Mouse (Mus musculus): ENCODE results near the gene Aldh2. TPM values are rescaled to one million over a fixed set of nuclear protein-coding genes. Genes with fewer than 3 reads are reported as not detected.
A peak's percentile ranks its signal among the peaks of the same experiment; 100 is the strongest.

Gene Aldh2
- polyA plus RNA-seq, 1 experiment from 2014 or later = 104 TPM

DNA sequence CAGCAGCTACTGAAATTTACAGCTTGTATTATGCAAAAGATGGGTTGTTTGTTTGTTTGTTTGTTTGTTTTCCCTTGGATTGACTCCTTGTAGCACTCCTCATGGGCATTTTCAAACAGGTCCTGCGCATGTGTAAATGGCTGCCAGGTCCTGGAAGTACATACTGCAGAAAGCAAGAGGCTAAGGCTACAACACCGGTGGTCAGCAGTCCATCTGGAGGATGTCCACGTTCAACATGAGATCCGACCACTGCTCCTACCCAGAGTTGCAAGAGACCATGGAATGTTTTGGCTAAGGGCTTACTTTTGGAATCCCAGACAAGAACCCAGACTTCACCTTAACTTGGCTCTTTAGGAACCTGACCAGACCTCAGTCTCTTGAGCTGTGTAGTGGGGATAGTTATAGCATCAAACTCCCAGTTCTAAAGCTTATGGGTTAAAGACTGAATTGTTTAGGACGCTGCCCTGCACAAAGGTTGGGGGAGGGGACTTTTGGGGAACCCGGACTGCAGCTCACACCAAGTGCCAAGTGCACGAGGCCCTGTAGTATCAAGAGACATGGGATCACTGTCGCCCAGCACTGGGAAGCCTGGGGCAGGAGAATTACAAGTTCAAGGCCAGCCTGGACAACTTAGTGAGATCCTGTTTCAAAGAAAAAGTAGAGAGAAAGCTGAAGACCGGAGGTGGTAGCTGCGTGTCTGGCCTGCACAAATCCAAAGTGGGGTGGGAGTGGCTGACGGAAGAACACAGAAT lies 1.4 kb downstream of the Aldh2 start:
- Histone ChIP-seq H3K9me3 (replicated peaks) (no peaks in the 10 kb centered on the region), H3K27ac (replicated peaks) (no peak overlapping the region), H3K4me1 (peaks cover 30% of the 10 kb centered on the region), H3K27me3 (ENCODE audit: low read depth, poor library complexity, severe bottlenecking) (peaks cover 18% of the 10 kb centered on the region), H3K4me3 (peak overlapping the region; percentile 85), H3K36me3 (no peaks in the 10 kb centered on the region)
- 76% methylated on average over 11 of the region's 11 CpGs for WGBS
- no peak for DNase-seq (ENCODE audit: low spot score)

DNA sequence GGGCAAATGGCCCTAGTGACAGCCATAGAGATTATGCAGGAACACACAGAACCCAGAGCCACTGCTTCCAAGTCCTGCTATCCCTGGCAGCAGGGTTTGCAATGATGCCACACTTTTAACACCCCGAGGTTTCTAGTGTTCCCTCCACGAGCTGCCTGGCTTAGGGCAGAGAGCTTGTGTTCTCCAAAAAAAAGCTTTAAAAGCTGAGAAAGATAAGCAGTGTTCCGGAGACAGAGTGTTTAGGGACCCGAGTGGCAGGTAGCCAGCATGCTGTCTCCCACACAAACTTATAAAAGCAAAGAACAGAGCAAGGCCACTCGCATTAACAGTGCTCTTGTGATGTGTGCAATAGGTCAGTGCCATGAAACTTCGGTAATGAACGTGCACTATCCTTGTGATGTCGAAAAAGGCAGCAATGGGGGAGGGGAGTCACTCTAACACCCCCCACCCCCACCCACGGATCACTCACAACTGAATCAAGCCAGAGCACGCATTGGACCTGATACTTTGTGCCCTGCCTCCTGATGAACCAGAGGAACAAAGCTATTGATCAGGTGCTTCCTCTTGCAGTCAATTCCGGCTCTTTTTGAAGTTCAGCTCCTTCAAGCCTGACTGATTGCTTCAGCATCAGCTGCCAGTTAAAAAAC lies 2.1 kb downstream of the Aldh2 start:
- peaks cover 30% of the 10 kb centered on the region for H3K4me1 ChIP-seq
- H3K27ac ChIP-seq (replicated peaks) = no peak overlapping the region
- H3K36me3 ChIP-seq = no peaks in the 10 kb centered on the region
- H3K9me3 ChIP-seq (replicated peaks) = no peaks in the 10 kb centered on the region
- no peak overlapping the region for H3K4me3 ChIP-seq
- WGBS = 80% methylated on average over 11 of the region's 11 CpGs
- no peak for DNase-seq (ENCODE audit: low spot score)
- peaks cover 18% of the 10 kb centered on the region for H3K27me3 ChIP-seq (ENCODE audit: low read depth, poor library complexity, severe bottlenecking)

DNA sequence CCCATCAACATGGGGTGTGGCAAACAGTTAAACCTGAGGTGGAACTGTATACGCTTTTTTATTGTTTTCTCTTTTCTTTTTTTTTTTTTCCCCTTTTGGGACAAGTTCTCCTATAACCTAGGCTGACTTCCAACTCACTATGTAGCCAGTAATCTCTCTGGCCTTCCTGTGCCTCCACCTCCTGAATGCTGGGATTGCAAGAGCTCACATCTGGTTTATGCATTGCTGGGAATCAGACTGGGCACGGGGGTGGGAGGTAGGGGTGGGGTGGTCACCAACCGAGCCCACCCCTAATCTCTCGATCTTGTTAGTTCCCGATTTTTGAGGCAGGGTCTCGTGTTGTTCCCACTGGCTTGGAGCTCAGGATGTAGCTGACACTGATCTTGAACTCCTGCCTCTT lies 3.7 kb downstream of the Aldh2 start:
- H3K4me3 ChIP-seq = no peak overlapping the region
- H3K36me3 ChIP-seq = no peaks in the 10 kb centered on the region
- WGBS = 88% methylated on average over 6 of the region's 6 CpGs

DNA sequence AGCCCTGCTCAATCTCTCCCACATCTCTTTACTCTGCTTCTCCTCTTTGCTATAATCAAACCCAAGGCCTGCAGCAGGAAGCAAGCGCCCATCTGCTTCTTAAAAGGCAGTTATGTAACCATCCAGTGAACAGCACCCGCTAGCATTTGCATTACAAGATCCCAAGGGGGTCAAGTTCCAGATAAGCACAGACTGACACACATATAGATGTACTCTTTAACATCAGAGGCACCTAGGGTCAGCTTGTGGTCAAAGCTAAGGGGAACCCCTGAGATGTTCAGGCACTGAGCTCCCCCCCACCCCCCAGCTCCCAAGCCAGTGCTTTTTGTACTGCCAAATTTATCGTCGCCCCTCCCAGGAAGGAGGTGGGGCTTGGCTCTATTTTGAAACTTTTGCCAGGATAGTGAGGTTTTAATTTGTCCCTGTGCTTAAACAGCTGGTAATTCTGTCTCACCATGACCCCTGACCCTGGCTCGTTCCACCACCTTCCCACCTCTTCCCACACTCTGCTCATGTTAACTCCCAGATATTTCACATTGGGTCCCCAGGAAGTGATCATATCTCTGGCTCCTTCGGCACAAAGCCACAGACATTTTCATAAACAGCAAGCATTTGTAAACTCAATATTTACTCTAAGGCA lies 7.1 kb downstream of the Aldh2 start:
- no peak overlapping the region for H3K27ac ChIP-seq (replicated peaks)
- WGBS = 78% methylated on average over 6 of the region's 6 CpGs
- peaks cover 1% of the 10 kb centered on the region; the same call in 1 of the 2 replicates for H3K27me3 ChIP-seq (ENCODE audit: low read depth, poor library complexity, severe bottlenecking)
- H3K4me3 ChIP-seq = no peak overlapping the region
- DNase-seq (ENCODE audit: low spot score) = no peak
- H3K36me3 ChIP-seq = no peaks in the 10 kb centered on the region
- H3K4me1 ChIP-seq = peaks cover 8% of the 10 kb centered on the region; the same call in 1 of the 2 replicates
- no peaks in the 10 kb centered on the region for H3K9me3 ChIP-seq (replicated peaks)

More for the DNA sequence above, 3.7 kb downstream of the Aldh2 start:
- Histone ChIP-seq H3K9me3 (replicated peaks) (no peaks in the 10 kb centered on the region), H3K27ac (replicated peaks) (no peak overlapping the region), H3K4me1 (peaks cover 33% of the 10 kb centered on the region), H3K27me3 (ENCODE audit: low read depth, poor library complexity, severe bottlenecking) (peaks cover 18% of the 10 kb centered on the region)
- no peak for DNase-seq (ENCODE audit: low spot score)

DNA sequence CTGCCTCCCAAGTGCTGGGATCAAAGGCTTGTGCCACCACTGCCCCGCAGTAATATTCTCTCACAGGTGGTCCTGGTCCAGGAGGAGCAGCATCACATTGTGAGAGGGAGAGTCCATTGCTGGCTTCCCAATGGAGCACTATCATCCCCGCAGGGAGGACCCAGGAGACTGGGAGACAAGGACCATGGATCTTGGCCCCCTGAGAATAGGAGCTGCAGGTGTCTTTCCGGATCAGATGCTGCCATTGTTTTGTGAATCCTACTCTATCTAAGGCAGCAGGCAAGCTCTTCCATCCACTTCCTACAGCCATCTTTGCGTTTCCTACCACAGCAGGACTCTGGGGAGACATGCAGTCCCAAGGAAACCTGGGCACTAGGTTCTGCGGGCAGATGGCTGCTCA lies 7.9 kb downstream of the Aldh2 start:
- no peaks in the 10 kb centered on the region for H3K27me3 ChIP-seq (ENCODE audit: low read depth, poor library complexity, severe bottlenecking)
- 90% methylated on average over 5 of the region's 5 CpGs for WGBS
- H3K9me3 ChIP-seq (replicated peaks) = no peaks in the 10 kb centered on the region
- peaks cover 7% of the 10 kb centered on the region; the same call in 1 of the 2 replicates for H3K4me1 ChIP-seq
- no peak overlapping the region for H3K4me3 ChIP-seq
- H3K36me3 ChIP-seq = no peaks in the 10 kb centered on the region
- no peak overlapping the region for H3K27ac ChIP-seq (replicated peaks)
- no peak for DNase-seq (ENCODE audit: low spot score)

DNA sequence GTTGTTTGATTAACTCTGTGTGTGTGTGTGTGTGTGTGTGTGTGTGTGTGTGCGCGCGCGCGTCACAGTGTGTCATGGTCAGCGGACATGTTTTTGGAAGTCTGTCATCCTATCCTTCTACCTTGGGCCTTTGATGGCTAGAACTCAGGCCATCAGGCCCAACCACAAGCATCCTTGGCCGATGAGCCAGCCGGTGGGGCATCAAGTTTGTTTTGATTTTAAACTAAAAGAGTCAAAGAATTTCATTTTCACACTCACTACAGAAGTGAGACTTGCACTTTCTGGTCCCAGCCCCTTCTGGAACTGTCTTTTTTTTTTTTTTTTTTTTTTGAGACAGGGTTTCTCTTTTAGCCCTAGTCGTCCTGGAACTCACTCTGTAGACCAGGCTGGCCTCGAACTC lies 8.6 kb downstream of the Aldh2 start:
- Histone ChIP-seq H3K27ac (replicated peaks) (no peak overlapping the region), H3K27me3 (ENCODE audit: low read depth, poor library complexity, severe bottlenecking) (no peaks in the 10 kb centered on the region), H3K9me3 (replicated peaks) (no peaks in the 10 kb centered on the region), H3K36me3 (peaks cover 5% of the 10 kb centered on the region; the same call in 1 of the 2 replicates), H3K4me3 (no peak overlapping the region), H3K4me1 (peaks cover 7% of the 10 kb centered on the region; the same call in 1 of the 2 replicates)
- DNase-seq (ENCODE audit: low spot score) = no peak
- 96% methylated on average over 10 of the region's 10 CpGs for WGBS

DNA sequence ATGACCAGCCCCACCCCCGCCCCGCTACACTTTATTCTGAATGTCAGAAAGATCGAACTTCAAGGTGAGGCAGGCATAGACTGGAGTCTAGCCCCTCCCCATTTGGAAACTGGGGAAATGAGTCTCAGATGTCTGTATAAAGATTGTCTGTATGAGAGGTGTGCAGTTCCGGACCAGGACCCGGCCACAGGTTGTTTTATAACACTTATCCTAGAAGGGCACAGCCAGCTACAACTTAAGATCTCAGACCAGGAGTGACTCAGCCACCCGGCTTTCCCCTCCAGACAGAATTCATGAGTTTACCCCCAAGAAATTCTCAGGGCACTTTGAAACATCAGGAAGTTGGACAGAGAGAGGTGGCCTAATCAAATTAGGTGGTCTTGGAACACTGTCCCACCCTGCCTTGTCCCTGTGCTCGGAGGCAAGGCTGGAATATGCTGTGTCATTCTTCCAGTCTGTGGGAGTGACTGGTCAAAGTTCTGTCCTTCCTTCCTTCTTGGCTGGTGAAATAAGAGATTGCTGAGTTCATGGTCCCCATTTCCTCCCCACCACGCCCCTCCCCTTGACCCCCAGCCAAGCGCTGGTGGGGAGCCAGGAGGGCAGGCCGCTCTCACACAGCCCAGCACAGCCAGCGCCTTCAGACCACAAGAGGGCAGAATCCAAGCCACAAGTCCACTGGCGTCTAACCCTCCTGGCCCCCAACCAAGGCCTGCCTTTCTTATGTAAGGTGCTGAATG lies 9.7 kb downstream of the Aldh2 start:
- no peak overlapping the region for H3K27ac ChIP-seq (replicated peaks)
- peaks cover 16% of the 10 kb centered on the region for H3K36me3 ChIP-seq
- DNase-seq (ENCODE audit: low spot score) = peak; percentile 23

DNA sequence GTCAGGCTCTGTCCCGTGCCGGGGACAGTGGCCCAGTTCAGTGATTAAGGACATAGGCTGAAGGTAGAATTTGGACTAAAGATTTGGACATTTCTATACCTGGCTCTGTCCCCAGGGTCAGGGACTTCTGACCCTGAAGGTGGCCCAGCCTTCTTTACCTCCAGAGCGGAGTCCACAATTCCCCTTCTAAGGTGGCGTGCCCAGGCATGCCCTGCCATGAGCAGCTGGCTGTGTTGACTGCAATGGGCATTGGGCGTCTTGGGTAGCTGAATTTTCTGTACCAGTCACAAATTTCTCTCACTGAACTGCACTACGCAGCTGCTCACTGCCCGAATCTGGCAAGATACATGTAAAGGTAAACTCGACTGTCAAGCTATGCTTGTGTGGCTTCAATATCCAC lies 11.7 kb downstream of the Aldh2 start:
- no peak overlapping the region for H3K27ac ChIP-seq (replicated peaks)
- no peak for DNase-seq (ENCODE audit: low spot score)
- H3K4me3 ChIP-seq = no peak overlapping the region
- peaks cover 28% of the 10 kb centered on the region for H3K36me3 ChIP-seq
- no peaks in the 10 kb centered on the region for H3K9me3 ChIP-seq (replicated peaks)
- WGBS = 92% methylated on average over 8 of the region's 8 CpGs
- H3K4me1 ChIP-seq = peaks cover 7% of the 10 kb centered on the region; the same call in 1 of the 2 replicates
- no peaks in the 10 kb centered on the region for H3K27me3 ChIP-seq (ENCODE audit: low read depth, poor library complexity, severe bottlenecking)

More for the DNA sequence above, 9.7 kb downstream of the Aldh2 start:
- Histone ChIP-seq H3K4me1 (peaks cover 7% of the 10 kb centered on the region; the same call in 1 of the 2 replicates), H3K9me3 (replicated peaks) (no peaks in the 10 kb centered on the region), H3K27me3 (ENCODE audit: low read depth, poor library complexity, severe bottlenecking) (no peaks in the 10 kb centered on the region), H3K4me3 (no peak overlapping the region)
- WGBS = 58% methylated on average over 12 of the region's 12 CpGs

DNA sequence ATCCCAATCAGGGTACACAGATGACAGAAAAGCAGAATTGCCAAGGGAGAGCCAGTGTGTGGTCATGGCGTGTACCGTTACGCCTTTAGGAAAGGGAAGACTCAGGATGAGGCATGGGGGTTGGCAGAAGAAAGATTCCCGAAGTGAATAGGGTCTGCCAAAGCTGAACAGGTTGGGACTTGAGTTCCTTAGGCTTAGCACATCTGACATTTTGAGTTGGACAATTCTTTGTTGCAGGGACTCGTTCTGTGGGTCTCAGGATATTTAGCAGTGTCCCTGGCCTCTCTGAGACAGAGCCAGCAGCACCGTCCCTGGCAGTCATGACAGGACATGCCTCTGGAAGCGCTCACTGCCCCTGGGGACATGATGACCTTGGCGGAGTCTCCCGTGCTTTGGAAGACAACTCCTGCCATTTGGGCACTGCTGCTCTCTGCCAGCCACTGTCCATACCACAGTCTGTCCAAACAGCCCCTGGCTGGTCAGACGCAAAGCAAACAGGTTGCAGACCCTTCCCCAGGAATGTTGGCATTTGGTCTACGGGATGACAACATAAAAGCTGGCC lies 16.6 kb downstream of the Aldh2 start:
- H3K27me3 ChIP-seq (ENCODE audit: low read depth, poor library complexity, severe bottlenecking) = no peaks in the 10 kb centered on the region
- peaks cover 47% of the 10 kb centered on the region for H3K36me3 ChIP-seq
- no peaks in the 10 kb centered on the region for H3K9me3 ChIP-seq (replicated peaks)
- no peak for DNase-seq (ENCODE audit: low spot score)
- H3K4me1 ChIP-seq = no peaks in the 10 kb centered on the region
- H3K4me3 ChIP-seq = no peak overlapping the region
- WGBS = 89% methylated on average over 11 of the region's 11 CpGs
- H3K27ac ChIP-seq (replicated peaks) = no peak overlapping the region

DNA sequence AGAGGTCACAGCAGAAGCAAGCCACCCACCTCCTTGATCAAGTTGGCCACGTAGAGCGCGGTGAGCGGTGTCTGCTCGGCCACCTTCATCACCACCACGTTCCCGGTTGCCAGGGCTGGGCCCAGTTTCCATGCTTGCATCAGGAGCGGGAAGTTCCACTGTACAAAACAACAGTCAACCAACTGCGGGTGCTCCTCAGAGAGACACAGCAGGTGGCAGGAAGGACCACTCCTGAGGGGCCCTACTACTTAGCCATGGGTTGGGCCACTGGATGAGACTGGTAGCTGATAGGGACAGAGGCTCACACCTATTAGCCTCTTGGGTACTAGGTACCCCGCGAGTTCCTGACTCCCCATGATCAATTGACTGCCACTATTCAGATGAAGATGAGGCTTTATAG lies 17.8 kb downstream of the Aldh2 start:
- WGBS = 93% methylated on average over 11 of the region's 11 CpGs
- H3K36me3 ChIP-seq = peaks cover 57% of the 10 kb centered on the region
- H3K4me3 ChIP-seq = no peak overlapping the region

DNA sequence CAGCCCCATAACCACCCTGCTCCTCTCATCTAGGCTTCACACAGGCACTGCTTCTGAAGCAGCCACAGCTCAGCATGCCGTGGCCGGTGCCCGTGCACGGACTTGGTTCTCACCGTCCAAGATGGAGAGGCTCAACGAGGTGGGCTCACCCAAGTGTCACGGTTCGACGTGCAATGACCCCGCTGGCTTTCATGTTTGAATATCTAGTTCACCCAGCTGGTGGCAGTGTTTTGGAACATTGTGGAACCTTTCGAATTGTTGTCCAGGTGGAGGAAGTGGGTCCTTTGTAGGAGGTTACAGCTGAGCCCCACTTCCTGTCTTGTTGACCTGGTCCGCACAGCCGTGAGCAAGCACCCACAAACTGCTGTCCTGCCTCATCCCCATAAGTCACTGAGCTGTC lies 19.5 kb downstream of the Aldh2 start:
- peaks cover 53% of the 10 kb centered on the region for H3K36me3 ChIP-seq
- H3K27me3 ChIP-seq (ENCODE audit: low read depth, poor library complexity, severe bottlenecking) = no peaks in the 10 kb centered on the region
- H3K4me1 ChIP-seq = no peaks in the 10 kb centered on the region
- no peak overlapping the region for H3K4me3 ChIP-seq
- WGBS = 94% methylated on average over 13 of the region's 13 CpGs
- DNase-seq (ENCODE audit: low spot score) = no peak
- H3K27ac ChIP-seq (replicated peaks) = no peak overlapping the region
- H3K9me3 ChIP-seq (replicated peaks) = no peaks in the 10 kb centered on the region

More for the DNA sequence above, 17.8 kb downstream of the Aldh2 start:
- H3K9me3 ChIP-seq (replicated peaks) = no peaks in the 10 kb centered on the region
- H3K4me1 ChIP-seq = no peaks in the 10 kb centered on the region
- DNase-seq (ENCODE audit: low spot score) = no peak
- H3K27ac ChIP-seq (replicated peaks) = no peak overlapping the region
- no peaks in the 10 kb centered on the region for H3K27me3 ChIP-seq (ENCODE audit: low read depth, poor library complexity, severe bottlenecking)

DNA sequence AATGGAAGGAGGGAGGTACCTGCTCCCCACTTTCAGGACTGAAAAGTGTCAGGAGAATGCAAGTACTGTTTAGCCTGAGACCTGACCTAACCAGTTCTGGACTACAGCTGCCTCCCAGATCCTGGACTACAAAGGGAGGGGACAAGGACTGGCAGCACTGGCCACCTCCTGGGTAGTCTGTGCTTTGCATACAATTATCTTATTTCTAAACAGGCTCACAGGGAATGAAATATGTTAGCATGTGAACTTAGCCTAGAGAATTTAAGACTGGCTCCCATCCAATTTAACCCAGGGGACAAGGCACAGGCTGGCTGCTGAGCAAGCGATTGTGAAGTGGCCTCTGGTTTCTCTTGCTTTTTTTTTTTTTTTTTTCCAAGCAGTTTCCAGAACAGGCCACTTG lies 22.8 kb downstream of the Aldh2 start:
- no peak for DNase-seq (ENCODE audit: low spot score)
- H3K4me3 ChIP-seq = no peak overlapping the region
- 93% methylated on average over 1 of the region's 1 CpGs for WGBS
- peaks cover 39% of the 10 kb centered on the region for H3K36me3 ChIP-seq
- no peak overlapping the region for H3K27ac ChIP-seq (replicated peaks)
- no peaks in the 10 kb centered on the region for H3K9me3 ChIP-seq (replicated peaks)
- no peaks in the 10 kb centered on the region for H3K4me1 ChIP-seq
- H3K27me3 ChIP-seq (ENCODE audit: low read depth, poor library complexity, severe bottlenecking) = no peaks in the 10 kb centered on the region
